In genomic region chr2:172643860-172644259, GRCm38 (mm10) we compare ENCODE assay signal across 7 mouse cellular contexts.
A peak's percentile ranks its signal among the peaks of the same experiment; 100 is the strongest.
DNase-seq lines count a peak whose midpoint lies in the region; ATAC-seq and TF ChIP-seq lines count a peak whose summit lies in the region.

No protein-coding gene starts in this region.

- H3K36me3 ChIP-seq in embryonic facial prominence, embryonic 12.5 days = no peaks in the 10 kb centered on the region

- peak; percentile 94 for ATAC-seq in Patski
- no peak for ATAC-seq in embryonic facial prominence, embryonic 12.5 days (ENCODE audit: insufficient number of reproducible peaks, insufficient read depth, low FRiP score, low TSS enrichment)

- H3K9ac ChIP-seq in embryonic facial prominence, embryonic 12.5 days = no peak overlapping the region; the same call in 1 of the 2 replicates

- H3K9me3 ChIP-seq in embryonic facial prominence, embryonic 12.5 days = no peaks in the 10 kb centered on the region

- 26% methylated on average over 12 of the region's 12 CpGs for WGBS in embryonic facial prominence, embryonic 12.5 days

- intact Hi-C loops in heart, postnatal 36 days (cut with DNase I) = no loop called here
- intact Hi-C loops in left cerebral cortex, postnatal 4 days (cut with DNase I) = no loop called here

- no peak for TF ChIP-seq CTCF in Patski (IDR thresholded peaks at IDR 0.05)

- no peak overlapping the region for H3K27ac ChIP-seq in embryonic facial prominence, embryonic 12.5 days

- no peaks in the 10 kb centered on the region for H3K27me3 ChIP-seq in Patski
- no peaks in the 10 kb centered on the region for H3K27me3 ChIP-seq in embryonic facial prominence, embryonic 12.5 days

- H3K4me2 ChIP-seq in embryonic facial prominence, embryonic 12.5 days (replicated peaks) = peak overlapping the region; percentile 8; the same call in 1 of the 2 replicates

- H3K4me1 ChIP-seq in embryonic facial prominence, embryonic 12.5 days = peaks cover 9% of the 10 kb centered on the region

- no peak overlapping the region for H3K4me3 ChIP-seq in embryonic facial prominence, embryonic 12.5 days

- POLR2A ChIA-PET in Patski (lab: Charles Lee) = interaction anchor here (0.6 to 1.2 kb wide), 2 partner anchors 14 to 180 kb away, joined by 3 read pairs; no protein-coding TSS in a partner anchor

- CTCF ChIA-PET in Patski (lab: Charles Lee) = no interaction called here

- in situ Hi-C loops in Patski (cut with MboI; ENCODE audit: low pct_unique_long_range_greater_than_20kb) = loop anchor here (10.0 kb wide), 1 partner anchor 269 kb away; the partner anchor contains the start of genes Aurka and Cstf1

- DNase-seq in Patski (ENCODE audit: low read depth, low spot score) = peak; percentile 86
- DNase-seq in heart, postnatal 36 days = peak; percentile 18 to 30
- peak; percentile 39 for DNase-seq in lung, postnatal 36 days
- no peak for DNase-seq in thymus, postnatal 4 days
- no peak for DNase-seq in left cerebral cortex, postnatal 4 days
- no peak for DNase-seq in T-cell, adult 2 months (ENCODE audit: low spot score)

Comparison
In these comparisons a context has a peak if more than half of its experiments do, and no peak if none do; other contexts are left out.
1. DNase-seq: peak in Patski (single experiment), heart, postnatal 36 days (2 of 2) and lung, postnatal 36 days (single experiment); none in thymus, postnatal 4 days (single experiment), left cerebral cortex, postnatal 4 days (single experiment) and T-cell, adult 2 months (single experiment).